Mouse (Mus musculus): ENCODE data around the gene Cbfa2t2. TPM values are rescaled to one million over a fixed set of nuclear protein-coding genes. Genes with fewer than 3 reads are reported as not detected.

Cbfa2t2 gene
- 7.5 TPM for polyA plus RNA-seq (2012; fragmentation: generic; extraction: Trizol)

GRCm38 (mm10) chr2:154436458-154437190, at the start of gene Cbfa2t2:
Cbfa2t2 (plus strand) TSS chr2:154436481.
- peak within 1 kb of the TSS; percentile 81 for H3K4me2 ChIP-seq (ENCODE audit: low read depth)
- H3K36me3 ChIP-seq (ENCODE audit: control insufficient read depth, insufficient read depth) = no peaks in the 10 kb centered on the region
- H3K27me3 ChIP-seq (ENCODE audit: control insufficient read depth, insufficient read depth, insufficient read length) = no peaks in the 10 kb centered on the region
- TF ChIP-seq POLR2A (IDR thresholded peaks at IDR 0.05; ENCODE audit: insufficient read length, low read depth) = peak; percentile 36
- TF ChIP-seq TCF12 (IDR thresholded peaks at IDR 0.05; ENCODE audit: insufficient read depth, poor library complexity, severe bottlenecking) = no peak
- peak within 1 kb of the TSS; percentile 21 for H3ac ChIP-seq (ENCODE audit: control insufficient read depth, insufficient read length)
- peaks cover 50% of the 10 kb centered on the region for H3K79me2 ChIP-seq (ENCODE audit: control insufficient read depth, insufficient read depth)
- H3K4me3 ChIP-seq = peak within 1 kb of the TSS; percentile 69

- TF ChIP-seq MYOD1 (IDR thresholded peaks at IDR 0.05; ENCODE audit: control insufficient read depth in 1 of 3, insufficient read length in 2 of 3, low read depth in 2 of 3) (no peak), MYOG (IDR thresholded peaks at IDR 0.05; ENCODE audit: control insufficient read depth in 1 of 3, insufficient read depth in 1 of 3, insufficient read length in 2 of 3, low read depth in 2 of 3) (no peak), TCF12 (IDR thresholded peaks at IDR 0.05; ENCODE audit: insufficient read depth, poor library complexity, severe bottlenecking) (no peak), CEBPB (IDR thresholded peaks at IDR 0.05; ENCODE audit: insufficient read depth, poor library complexity, severe bottlenecking) (no peak), E2F4 (IDR thresholded peaks at IDR 0.05; ENCODE audit: insufficient read depth) (no peak), TCF3 (IDR thresholded peaks at IDR 0.05; ENCODE audit: insufficient read length, low read depth) (no peak), MAX (IDR thresholded peaks at IDR 0.05; ENCODE audit: low read depth) (peak; percentile 3), POLR2A (IDR thresholded peaks at IDR 0.05; ENCODE audit: insufficient read length, low read depth) (peak; percentile 12), POLR2AphosphoS2 (IDR thresholded peaks at IDR 0.05; ENCODE audit: insufficient read length, low read depth) (peak; percentile 38), SRF (IDR thresholded peaks at IDR 0.05; ENCODE audit: control insufficient read depth, insufficient read length, low read depth) (peak; percentile 86), REST (IDR thresholded peaks at IDR 0.05; ENCODE audit: insufficient read depth, insufficient read length) (no peak), USF1 (IDR thresholded peaks at IDR 0.05; ENCODE audit: low read depth) (no peak)
Measured at GRCm38 (mm10) chr2:154390180-154390964, 45.9 kb upstream of the Cbfa2t2 start.

DNA sequence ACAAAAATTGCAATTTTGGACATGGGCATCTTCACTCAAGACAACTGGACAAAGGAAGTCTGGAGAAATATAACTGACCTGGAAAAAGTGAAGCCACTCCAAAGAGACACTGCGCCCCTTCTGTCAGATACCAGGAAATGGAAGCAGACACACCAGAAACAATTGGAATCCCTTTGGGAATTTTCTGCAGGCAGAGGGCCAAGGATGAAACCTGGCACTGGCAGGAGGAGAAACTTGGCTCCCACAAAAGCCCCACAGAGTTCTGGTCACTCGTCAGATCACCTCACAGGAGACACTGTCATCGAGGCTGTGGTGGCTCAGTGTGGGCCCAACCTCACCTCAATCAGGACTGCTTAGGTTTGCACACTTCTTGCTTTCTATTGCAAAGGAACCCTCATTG, 41.7 kb upstream of the Cbfa2t2 start:
- TF ChIP-seq TCF3 (IDR thresholded peaks at IDR 0.05; ENCODE audit: insufficient read length, low read depth) (no peak), E2F4 (IDR thresholded peaks at IDR 0.05; ENCODE audit: insufficient read depth) (no peak), MAX (IDR thresholded peaks at IDR 0.05; ENCODE audit: low read depth) (no peak), MYOG (IDR thresholded peaks at IDR 0.05; ENCODE audit: control insufficient read depth in 1 of 3, insufficient read depth in 1 of 3, insufficient read length in 2 of 3, low read depth in 2 of 3) (no peak), USF1 (IDR thresholded peaks at IDR 0.05; ENCODE audit: low read depth) (no peak), REST (IDR thresholded peaks at IDR 0.05; ENCODE audit: insufficient read depth, insufficient read length) (no peak), POLR2A (IDR thresholded peaks at IDR 0.05; ENCODE audit: insufficient read length, low read depth) (no peak), SRF (IDR thresholded peaks at IDR 0.05; ENCODE audit: control insufficient read depth, insufficient read length, low read depth) (no peak), MYOD1 (IDR thresholded peaks at IDR 0.05; ENCODE audit: control insufficient read depth in 1 of 3, insufficient read length in 2 of 3, low read depth in 2 of 3) (no peak), TCF12 (IDR thresholded peaks at IDR 0.05; ENCODE audit: insufficient read depth, poor library complexity, severe bottlenecking) (no peak), CEBPB (IDR thresholded peaks at IDR 0.05; ENCODE audit: insufficient read depth, poor library complexity, severe bottlenecking) (no peak)
- Histone ChIP-seq H3ac (ENCODE audit: control insufficient read depth, insufficient read length) (no peak overlapping the region), H3K79me2 (ENCODE audit: control insufficient read depth, insufficient read depth) (no peaks in the 10 kb centered on the region)

More at GRCm38 (mm10) chr2:154390180-154390964, 45.9 kb upstream of the Cbfa2t2 start:
- H3ac ChIP-seq (ENCODE audit: control insufficient read depth, insufficient read length) = no peak overlapping the region
- H3K36me3 ChIP-seq (ENCODE audit: control insufficient read depth, insufficient read depth) = peaks cover 5% of the 10 kb centered on the region
- H3K4me2 ChIP-seq (ENCODE audit: low read depth) = peak overlapping the region; percentile 65
- H3K4me3 ChIP-seq = no peak overlapping the region
- no peaks in the 10 kb centered on the region for H3K79me2 ChIP-seq (ENCODE audit: control insufficient read depth, insufficient read depth)
- H3K27me3 ChIP-seq (ENCODE audit: control insufficient read depth, insufficient read depth, insufficient read length) = no peaks in the 10 kb centered on the region

GRCm38 (mm10) chr2:154396529-154396928, 39.8 kb upstream of the Cbfa2t2 start:
- no peak overlapping the region for H3K4me3 ChIP-seq
- no peak overlapping the region for H3ac ChIP-seq (ENCODE audit: control insufficient read depth, insufficient read length)
- H3K36me3 ChIP-seq (ENCODE audit: control insufficient read depth, insufficient read depth) = peaks cover 8% of the 10 kb centered on the region

More for the DNA sequence above, 41.7 kb upstream of the Cbfa2t2 start:
- Histone ChIP-seq H3K4me3 (no peak overlapping the region), H3K36me3 (ENCODE audit: control insufficient read depth, insufficient read depth) (peaks cover 3% of the 10 kb centered on the region), H3K4me2 (ENCODE audit: low read depth) (no peak overlapping the region), H3K27me3 (ENCODE audit: control insufficient read depth, insufficient read depth, insufficient read length) (no peaks in the 10 kb centered on the region)

More at GRCm38 (mm10) chr2:154396529-154396928, 39.8 kb upstream of the Cbfa2t2 start:
- no peak for TF ChIP-seq E2F4 (IDR thresholded peaks at IDR 0.05; ENCODE audit: insufficient read depth)
- TF ChIP-seq SRF (IDR thresholded peaks at IDR 0.05; ENCODE audit: control insufficient read depth, insufficient read length, low read depth) = no peak
- no peak for TF ChIP-seq CEBPB (IDR thresholded peaks at IDR 0.05; ENCODE audit: insufficient read depth, poor library complexity, severe bottlenecking)
- no peak for TF ChIP-seq POLR2A (IDR thresholded peaks at IDR 0.05; ENCODE audit: insufficient read length, low read depth)
- TF ChIP-seq REST (IDR thresholded peaks at IDR 0.05; ENCODE audit: insufficient read depth, insufficient read length) = no peak
- no peak for TF ChIP-seq MYOG (IDR thresholded peaks at IDR 0.05; ENCODE audit: control insufficient read depth in 1 of 3, insufficient read depth in 1 of 3, insufficient read length in 2 of 3, low read depth in 2 of 3)
- TF ChIP-seq MAX (IDR thresholded peaks at IDR 0.05; ENCODE audit: low read depth) = no peak
- TF ChIP-seq TCF12 (IDR thresholded peaks at IDR 0.05; ENCODE audit: insufficient read depth, poor library complexity, severe bottlenecking) = no peak
- no peak for TF ChIP-seq MYOD1 (IDR thresholded peaks at IDR 0.05; ENCODE audit: control insufficient read depth in 1 of 3, insufficient read length in 2 of 3, low read depth in 2 of 3)
- no peak for TF ChIP-seq POLR2AphosphoS2 (IDR thresholded peaks at IDR 0.05; ENCODE audit: insufficient read length, low read depth)
- no peak for TF ChIP-seq USF1 (IDR thresholded peaks at IDR 0.05; ENCODE audit: low read depth)
- TF ChIP-seq TCF3 (IDR thresholded peaks at IDR 0.05; ENCODE audit: insufficient read length, low read depth) = no peak
- H3K27me3 ChIP-seq (ENCODE audit: control insufficient read depth, insufficient read depth, insufficient read length) = no peaks in the 10 kb centered on the region
- no peak overlapping the region for H3K4me2 ChIP-seq (ENCODE audit: low read depth)
- no peaks in the 10 kb centered on the region for H3K79me2 ChIP-seq (ENCODE audit: control insufficient read depth, insufficient read depth)

Measured in myocyte (in vitro differentiated cells).